Mouse (Mus musculus) kidney, adult 2 months (tissue): ENCODE data around the gene Lingo2.

Experiments
- CTCF ChIP-seq: fragments of 200-500 bp; conservative IDR thresholded peaks from 2 replicates; pipeline ENCODE4 v1.5.1; 2011; ENCODE audit warnings: low read depth, mild to moderate bottlenecking, control low read depth, low read length, moderate library complexity, mixed read lengths; ENCODE audit not compliant: insufficient read depth, insufficient read length
- POLR2A ChIP-seq: fragments of 200-500 bp; IDR thresholded peaks from one replicate; pipeline ENCODE4 v1.6.1; 2011; ENCODE audit warnings: low read depth, low read length, control low read depth

DNA sequence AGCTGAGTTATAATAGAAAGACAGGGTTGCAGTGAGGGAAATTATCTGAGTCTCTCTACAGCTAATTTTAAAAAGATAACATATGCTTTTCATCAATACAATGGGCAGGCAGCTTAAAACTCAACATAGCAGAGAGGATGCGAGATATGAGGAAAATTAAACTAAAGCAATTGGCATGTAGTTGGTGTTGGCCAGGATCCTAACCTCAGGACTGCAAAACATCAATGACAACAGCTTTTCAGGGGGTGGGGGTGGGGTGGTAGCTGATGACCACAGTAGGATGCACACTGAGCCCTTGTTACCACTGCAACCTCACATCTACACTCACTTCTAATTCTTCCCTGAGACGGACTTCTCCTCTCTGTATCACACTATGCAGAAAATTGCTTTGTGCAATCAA is 417.7 kb downstream of the Lingo2 start:
- TF ChIP-seq CTCF (no peak), POLR2A (no peak)
